Mouse (Mus musculus) ES-Bruce4 (cell line): ENCODE results near the gene Tmem72. TPM values are rescaled to one million over a fixed set of nuclear protein-coding genes. Genes with fewer than 3 reads are reported as not detected.

Experiments
- H3K27ac ChIP-seq: 2 replicates; pipeline ENCODE4 v1.5.1; 2012; ENCODE audit warnings: low read length, inconsistent platforms; ENCODE audit not compliant: insufficient read depth
- H3K27me3 ChIP-seq: 2 replicates; pipeline ENCODE4 v1.6.1; 2012; ENCODE audit warnings: mild to moderate bottlenecking, low read length, inconsistent platforms; ENCODE audit not compliant: control insufficient read depth, poor library complexity, insufficient read depth, severe bottlenecking
- H3K36me3 ChIP-seq: 2 replicates; pipeline ENCODE4 v1.6.1; 2012; ENCODE audit warnings: inconsistent platforms, mild to moderate bottlenecking, low read length, moderate library complexity; ENCODE audit not compliant: control insufficient read depth, poor library complexity, insufficient read depth, severe bottlenecking
- H3K4me1 ChIP-seq: one replicate; pipeline ENCODE4 v1.8.1; 2011; ENCODE audit warnings: low read length; ENCODE audit not compliant: control insufficient read depth, insufficient read depth
- H3K4me3 ChIP-seq: 2 replicates; pipeline ENCODE4 v1.5.1; 2011; ENCODE audit warnings: low read depth, mild to moderate bottlenecking, low read length
- H3K9ac ChIP-seq: 2 replicates; pipeline ENCODE4 v1.6.1; 2012; ENCODE audit warnings: low read depth, mild to moderate bottlenecking, inconsistent platforms; ENCODE audit not compliant: poor library complexity, severe bottlenecking
- H3K9me3 ChIP-seq: replicated peaks from 2 replicates; pipeline ENCODE4 v1.6.1; 2012; ENCODE audit warnings: mild to moderate bottlenecking, low read length, inconsistent platforms; ENCODE audit not compliant: control insufficient read depth, poor library complexity, insufficient read depth, severe bottlenecking
- CTCF ChIP-seq: IDR thresholded peaks from one replicate; pipeline ENCODE4 v1.8.1; 2011; ENCODE audit warnings: low read depth, low read length
- EP300 ChIP-seq: IDR thresholded peaks from 2 replicates; pipeline ENCODE4 v1.6.1; 2011; ENCODE audit warnings: low read depth, low read length; ENCODE audit not compliant: insufficient read depth
- POLR2A ChIP-seq: IDR thresholded peaks from one replicate; pipeline ENCODE4 v1.8.1; 2011; ENCODE audit warnings: low read length; ENCODE audit not compliant: insufficient read depth
- polyA plus RNA-seq: library from polyadenylated mRNA; stranded (reverse); fragments of >200 nt; gene quantifications from 2 replicates; pipeline ENCODE4 v1.2.4, GENCODE M21; 2011; ENCODE audit warnings: low read depth; ENCODE audit not compliant: missing spikeins, insufficient read depth, insufficient read length

The Tmem72 gene
- polyA plus RNA-seq = 0.05 and 0.07 TPM in 2 replicates

GRCm38 (mm10) chr6:116716666-116717065 lies at the start of gene Tmem72:
Tmem72 (minus strand) TSS chr6:116716913.
- Histone ChIP-seq H3K27ac (no peak within 1 kb of the TSS), H3K27me3 (no peaks in the 10 kb centered on the region; the same call in 1 of the 2 replicates), H3K9me3 (no peaks in the 10 kb centered on the region), H3K36me3 (no peaks in the 10 kb centered on the region), H3K4me1 (no peaks in the 10 kb centered on the region), H3K9ac (no peak within 1 kb of the TSS), H3K4me3 (no peak within 1 kb of the TSS)
- TF ChIP-seq POLR2A = no peak
- TF ChIP-seq EP300 = no peak
- no peak for TF ChIP-seq CTCF

GRCm38 (mm10) chr6:116764524-116764923 lies 47.8 kb upstream of the Tmem72 start:
- no peak overlapping the region for H3K4me3 ChIP-seq

GRCm38 (mm10) chr6:116762333-116762732 lies 45.6 kb upstream of the Tmem72 start:
- no peaks in the 10 kb centered on the region for H3K9me3 ChIP-seq
- H3K9ac ChIP-seq = no peak overlapping the region
- no peak overlapping the region for H3K4me3 ChIP-seq
- no peaks in the 10 kb centered on the region for H3K27me3 ChIP-seq
- H3K27ac ChIP-seq = no peak overlapping the region
- no peaks in the 10 kb centered on the region for H3K36me3 ChIP-seq
- H3K4me1 ChIP-seq = no peaks in the 10 kb centered on the region
- TF ChIP-seq EP300 (no peak), POLR2A (no peak), CTCF (no peak)

More at GRCm38 (mm10) chr6:116764524-116764923, 47.8 kb upstream of the Tmem72 start:
- Histone ChIP-seq H3K4me1 (no peaks in the 10 kb centered on the region), H3K9ac (no peak overlapping the region), H3K36me3 (no peaks in the 10 kb centered on the region), H3K9me3 (no peaks in the 10 kb centered on the region), H3K27ac (no peak overlapping the region), H3K27me3 (no peaks in the 10 kb centered on the region)
- TF ChIP-seq POLR2A = no peak
- TF ChIP-seq EP300 = no peak

GRCm38 (mm10) chr6:116760181-116760580 lies 43.5 kb upstream of the Tmem72 start:
- no peaks in the 10 kb centered on the region for H3K27me3 ChIP-seq
- no peak overlapping the region for H3K9ac ChIP-seq
- no peaks in the 10 kb centered on the region for H3K9me3 ChIP-seq
- no peak overlapping the region for H3K27ac ChIP-seq
- H3K4me3 ChIP-seq = no peak overlapping the region
- H3K36me3 ChIP-seq = no peaks in the 10 kb centered on the region
- no peak for TF ChIP-seq POLR2A
- no peak for TF ChIP-seq CTCF
- H3K4me1 ChIP-seq = peaks cover 1% of the 10 kb centered on the region

- Histone ChIP-seq H3K9ac (no peak overlapping the region), H3K36me3 (no peaks in the 10 kb centered on the region), H3K4me1 (peaks cover 1% of the 10 kb centered on the region), H3K27me3 (no peaks in the 10 kb centered on the region), H3K27ac (no peak overlapping the region), H3K9me3 (no peaks in the 10 kb centered on the region; the same call in 1 of the 2 replicates), H3K4me3 (no peak overlapping the region)
- TF ChIP-seq CTCF = no peak
- no peak for TF ChIP-seq POLR2A
- TF ChIP-seq EP300 = no peak
Measured at GRCm38 (mm10) chr6:116756364-116756763, 39.7 kb upstream of the Tmem72 start.

GRCm38 (mm10) chr6:116738046-116738445 lies 21.3 kb upstream of the Tmem72 start:
- H3K9me3 ChIP-seq = no peaks in the 10 kb centered on the region
- H3K36me3 ChIP-seq = no peaks in the 10 kb centered on the region
- H3K4me1 ChIP-seq = no peaks in the 10 kb centered on the region
- H3K4me3 ChIP-seq = no peak overlapping the region
- no peaks in the 10 kb centered on the region for H3K27me3 ChIP-seq
- no peak overlapping the region for H3K27ac ChIP-seq
- no peak overlapping the region for H3K9ac ChIP-seq
- no peak for TF ChIP-seq CTCF
- no peak for TF ChIP-seq EP300
- no peak for TF ChIP-seq POLR2A
